In the genomic region with DNA sequence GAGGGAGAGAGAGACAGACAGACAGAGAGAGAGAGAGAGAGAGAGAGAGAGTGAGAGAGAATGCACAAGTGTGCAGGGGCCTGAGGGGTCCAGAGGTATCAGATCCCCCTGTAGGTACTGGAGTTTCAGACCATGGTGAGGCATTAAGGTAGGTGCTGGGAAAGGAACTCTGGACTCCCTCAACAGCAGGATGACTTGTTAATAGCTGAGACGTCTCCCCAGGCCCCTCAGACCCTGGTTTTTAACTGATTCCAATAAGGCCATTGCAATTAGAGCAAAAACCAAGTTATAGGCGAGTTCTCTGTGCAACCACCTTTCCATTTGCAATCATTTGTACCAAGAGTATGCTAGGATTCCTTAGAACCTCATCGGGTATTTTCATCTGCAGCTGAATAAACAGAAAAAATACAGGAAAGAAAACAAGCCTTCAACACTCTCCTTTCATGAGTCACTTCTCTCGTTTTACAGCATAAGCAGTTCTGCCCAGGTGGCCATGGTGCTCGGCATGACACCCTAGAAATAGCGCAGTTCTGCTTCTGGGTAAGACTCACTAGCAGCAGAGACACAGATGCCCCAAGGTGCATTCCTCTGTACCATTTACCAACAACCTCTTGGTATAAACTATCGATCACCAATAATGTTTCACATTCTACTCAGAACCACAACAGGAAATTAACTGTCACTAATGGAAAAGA, we compare ENCODE assay signal across 31 mouse cellular contexts. TPM values are rescaled to one million over a fixed set of nuclear protein-coding genes. Genes with fewer than 3 reads are reported as not detected.
A peak's percentile ranks its signal among the peaks of the same experiment; 100 is the strongest.
DNase-seq lines count a peak whose midpoint lies in the region; ATAC-seq lines count a peak whose summit lies in the region.
"Had no signal": no experiment of that assay in that cellular context is flagged by ENCODE, and none has a peak within 500 bp of the region (broad histone marks: within the 10 kb centered on the region; RNA-seq: fewer than 3 reads in every experiment).

No protein-coding gene starts in this region.

- no peaks in the 10 kb centered on the region for H3K27me3 ChIP-seq in intestine, embryonic 14.5 days (replicated peaks; ENCODE audit: control insufficient read depth, insufficient read depth, low read length)
- no peaks in the 10 kb centered on the region for H3K27me3 ChIP-seq in intestine, embryonic 15.5 days (replicated peaks)
- H3K27me3 ChIP-seq: embryonic facial prominence, embryonic 13.5 days; embryonic facial prominence, embryonic 15.5 days; forebrain, embryonic 12.5 days had no signal

- DNase-seq in frontal cortex, postnatal 25 days (ENCODE audit: low spot score in 2 of 2): no peak
- DNase-seq in intestine, embryonic 14.5 days (ENCODE audit: low spot score): peak; percentile 31
- DNase-seq in A20 (ENCODE audit: low read depth, low spot score): peak; percentile 82
- peak; percentile 59 for DNase-seq in brain, adult 2 months (ENCODE audit: low read depth, low spot score)
- DNase-seq in ovary, postnatal 14 days (ENCODE audit: low spot score): no peak
- DNase-seq: adrenal gland, adult 8-10 months; adrenal gland, postnatal 14 days; adrenal gland, postnatal 36 days; cerebellum, adult 11 months; cerebellum, adult 18-20 months; cerebellum, adult 8-10 months; cerebellum, adult 9-11 months; cerebellum, postnatal 14 days; cerebellum, postnatal 36 days; embryo, embryonic 11 days had no signal

- H3K36me3 ChIP-seq in intestine, embryonic 14.5 days (ENCODE audit: control insufficient read depth, insufficient read depth, low read length): no peaks in the 10 kb centered on the region
- no peaks in the 10 kb centered on the region for H3K36me3 ChIP-seq in intestine, embryonic 15.5 days
- H3K36me3 ChIP-seq: embryonic facial prominence, embryonic 13.5 days; embryonic facial prominence, embryonic 15.5 days; G1E had no signal

- no peak overlapping the region for H3K4me3 ChIP-seq in intestine, embryonic 14.5 days (ENCODE audit: low read depth, low read length)
- no peak overlapping the region for H3K4me3 ChIP-seq in intestine, embryonic 15.5 days (replicated peaks)
- H3K4me3 ChIP-seq: embryonic facial prominence, embryonic 13.5 days; embryonic facial prominence, embryonic 15.5 days; erythroblast, embryonic 14.5 days; forebrain, embryonic 10.5 days; forebrain, embryonic 12.5 days had no signal

- H3K27ac ChIP-seq in intestine, embryonic 14.5 days (ENCODE audit: low read depth): no peak overlapping the region
- H3K27ac ChIP-seq in intestine, embryonic 15.5 days: no peak overlapping the region
- H3K27ac ChIP-seq: embryonic facial prominence, embryonic 13.5 days; embryonic facial prominence, embryonic 15.5 days; forebrain, embryonic 10.5 days; forebrain, embryonic 12.5 days had no signal

- no peak overlapping the region for H3K9ac ChIP-seq in intestine, embryonic 14.5 days (ENCODE audit: low read length)
- no peak overlapping the region for H3K9ac ChIP-seq in intestine, embryonic 15.5 days
- H3K9ac ChIP-seq: embryonic facial prominence, embryonic 13.5 days; embryonic facial prominence, embryonic 15.5 days; forebrain, embryonic 12.5 days had no signal

- H3K9me3 ChIP-seq in intestine, embryonic 14.5 days (ENCODE audit: control insufficient read depth, low read length): 0 out of 2 replicates have a peak, but pooled peaks cover 2% of the 10 kb centered on the region
- H3K9me3 ChIP-seq in intestine, embryonic 15.5 days: no peaks in the 10 kb centered on the region
- H3K9me3 ChIP-seq: embryonic facial prominence, embryonic 13.5 days; embryonic facial prominence, embryonic 15.5 days; forebrain, embryonic 10.5 days; forebrain, embryonic 12.5 days had no signal

- H3K4me2 ChIP-seq in intestine, embryonic 14.5 days (ENCODE audit: low read length): no peak overlapping the region
- H3K4me2 ChIP-seq in intestine, embryonic 15.5 days (replicated peaks): no peak overlapping the region
- H3K4me2 ChIP-seq: embryonic facial prominence, embryonic 13.5 days; embryonic facial prominence, embryonic 15.5 days; forebrain, embryonic 12.5 days had no signal

- 79% methylated on average over 7 of the region's 7 CpGs for WGBS in intestine, embryonic 14.5 days
- WGBS in intestine, embryonic 15.5 days: 78% methylated on average over 7 of the region's 7 CpGs

- peak; percentile 75 for ATAC-seq in frontal cortex, adult (ENCODE audit: low TSS enrichment)
- no peak for ATAC-seq in intestine, embryonic 14.5 days (replicated peaks; ENCODE audit: low FRiP score, low TSS enrichment, low read depth)
- ATAC-seq in intestine, embryonic 15.5 days: no peak
- no peak for ATAC-seq in inflammation-experienced regulatory T-cells, adult 6 months
- ATAC-seq: activated CD4-positive, CD25-positive, alpha-beta regulatory T cell, adult 4 months; forebrain, embryonic 14.5 days; forebrain, embryonic 16.5 days; Patski had no signal

- peaks cover 9% of the 10 kb centered on the region for H3K4me1 ChIP-seq in intestine, embryonic 14.5 days (replicated peaks; ENCODE audit: control insufficient read depth, insufficient read depth, low read length)
- H3K4me1 ChIP-seq in intestine, embryonic 15.5 days (replicated peaks): peaks cover 6% of the 10 kb centered on the region; the same call in 1 of the 2 replicates
- H3K4me1 ChIP-seq: embryonic facial prominence, embryonic 15.5 days; forebrain, embryonic 10.5 days; forebrain, embryonic 12.5 days had no signal

RNA-seq across cellular contexts. Expression of gene Agr2, which starts 20.7 kb away (rescaled TPM):
- 33.5 and 64.9 TPM in 2 replicates for polyA plus RNA-seq in intestine, embryonic 14.5 days (2014; fragmentation: Nextera tagmentation; extraction: Ambion mirVana)
- polyA plus RNA-seq in intestine, embryonic 15.5 days (2015; fragmentation: Nextera tagmentation; extraction: Ambion mirVana): 234 and 297 TPM in 2 replicates
- not detected for polyA plus RNA-seq in inflammation-experienced regulatory T-cells, adult 6 months (2017; shearing (Covaris generic))
- polyA plus RNA-seq: activated CD4-positive, CD25-positive, alpha-beta regulatory T cell, adult 4 months; brain, embryonic 14.5 days; C2C12; embryonic facial prominence, embryonic 11.5 days; erythroblast, embryonic 14.5 days; forebrain, embryonic 10.5 days; forebrain, embryonic 14.5 days; forebrain, embryonic 16.5 days; G1E had no signal

RNA-seq across cellular contexts. Expression of gene Tspan13, which starts 28.9 kb away (rescaled TPM):
- polyA plus RNA-seq in intestine, embryonic 14.5 days (2014; fragmentation: Nextera tagmentation; extraction: Ambion mirVana): 90.6 and 97.3 TPM in 2 replicates
- polyA plus RNA-seq in intestine, embryonic 15.5 days (2015; fragmentation: Nextera tagmentation; extraction: Ambion mirVana): 136 and 138 TPM in 2 replicates
- polyA plus RNA-seq in inflammation-experienced regulatory T-cells, adult 6 months (2017; shearing (Covaris generic)): 100 to 1,000 TPM; 217 to 248 (median 230) TPM

Comparison
In these comparisons a context has a peak if more than half of its experiments do, and no peak if none do; other contexts are left out.
1. DNase-seq: peak in intestine, embryonic 14.5 days (single experiment), A20 (single experiment) and brain, adult 2 months (single experiment); none in frontal cortex, postnatal 25 days (0 of 2) and ovary, postnatal 14 days (single experiment).
2. RNA of gene Agr2, which starts 20.7 kb away (polyA plus RNA-seq): 234 to 297 TPM in intestine, embryonic 15.5 days and 33.5 to 64.9 TPM in intestine, embryonic 14.5 days; not detected in inflammation-experienced regulatory T-cells, adult 6 months; every median in the first group is over 10 times any median in the second.